Mouse (Mus musculus) activated CD4-positive, CD25-positive, alpha-beta regulatory T cell, adult 9 weeks (primary cell): ENCODE results near the gene Tlx3. TPM values are rescaled to one million over a fixed set of nuclear protein-coding genes. Genes with fewer than 3 reads are reported as not detected.

Experiments
- polyA plus RNA-seq: library from polyadenylated mRNA; unstranded; fragments of 100-300 nt; shearing (Covaris generic); gene quantifications from one replicate; pipeline ENCODE4 v1.2.1, GENCODE M21; 2017

The Tlx3 gene
- not detected for polyA plus RNA-seq

GRCm38 (mm10) chr11:33203383-33204328 lies at the start of gene Tlx3:
Tlx3 (minus strand) TSS chr11:33203589.

DNA sequence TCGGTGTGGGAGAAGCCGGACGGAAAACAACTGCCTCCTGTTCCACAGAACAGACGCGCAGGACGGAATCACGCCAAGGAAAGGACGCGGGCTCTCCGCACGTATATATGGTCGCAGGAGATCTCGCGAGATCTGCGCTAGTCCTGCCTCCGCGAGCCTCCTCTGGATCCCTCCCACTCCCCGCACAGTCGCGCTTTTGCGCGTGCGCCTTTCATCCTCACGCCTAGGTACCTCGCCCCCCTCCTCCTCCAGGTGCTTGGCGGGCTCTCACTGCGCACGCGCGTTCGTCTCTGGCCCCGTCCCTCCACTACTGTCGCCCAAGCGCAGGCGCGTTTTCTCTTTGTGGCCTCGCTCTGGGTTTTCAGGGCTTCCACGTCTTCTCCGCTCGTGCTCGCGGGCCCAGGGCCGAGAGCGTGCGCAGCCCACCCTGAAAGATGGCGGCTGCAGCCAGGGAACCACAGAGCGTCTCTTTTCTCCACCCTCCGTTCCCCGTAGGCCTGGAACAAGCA lies 40.3 kb downstream of the Tlx3 start, which contains the start of gene Npm1:
Gene Npm1 (minus strand): TSS at position 209 of the 509 bp plus-strand sequence.

Other genes starting within 250 kb of the Tlx3 start
- gene Fgf18, start 56.2 kb downstream of the Tlx3 start, polyA plus RNA-seq = not detected
- 736 TPM for gene Npm1, start 40.4 kb downstream of the Tlx3 start, polyA plus RNA-seq
- not detected for gene Gm12117, start 73.1 kb upstream of the Tlx3 start, polyA plus RNA-seq